Mouse (Mus musculus) limb, embryonic 12.5 days (tissue): Measurements from ENCODE around the gene Wnk3. TPM values are rescaled to one million over a fixed set of nuclear protein-coding genes. Genes with fewer than 3 reads are reported as not detected.
A peak's percentile ranks its signal among the peaks of the same experiment; 100 is the strongest.

Experiments
- ATAC-seq: fragments of 200-750 bp; cut with Nextera tagmentation; 2 replicates; pipeline ENCODE4 v1.8.0; 2017; ENCODE audit warnings: low read depth, moderate TSS enrichment; ENCODE audit not compliant: insufficient number of reproducible peaks, insufficient read depth, low FRiP score, low TSS enrichment
- H3K27ac ChIP-seq: fragments of 300-500 bp; sonication (generic); 2 replicates; pipeline ENCODE4 v1.5.1; 2016; ENCODE audit warnings: mild to moderate bottlenecking, moderate library complexity
- H3K27me3 ChIP-seq: fragments of 300-500 bp; sonication (generic); 2 replicates; pipeline ENCODE4 v1.6.1; 2016; ENCODE audit warnings: mild to moderate bottlenecking, moderate library complexity
- H3K36me3 ChIP-seq: fragments of 300-500 bp; sonication (generic); 2 replicates; pipeline ENCODE4 v1.6.1; 2016; ENCODE audit warnings: mild to moderate bottlenecking, moderate library complexity
- H3K4me1 ChIP-seq: fragments of 300-500 bp; sonication (generic); replicated peaks from 2 replicates; pipeline ENCODE4 v1.6.1; 2016
- H3K4me2 ChIP-seq: fragments of 300-500 bp; sonication (generic); 2 replicates; pipeline ENCODE4 v1.6.1; 2016; ENCODE audit warnings: mild to moderate bottlenecking, moderate library complexity
- H3K4me3 ChIP-seq: fragments of 300-500 bp; sonication (generic); replicated peaks from 2 replicates; pipeline ENCODE4 v1.5.1; 2016; ENCODE audit warnings: mild to moderate bottlenecking
- H3K9ac ChIP-seq: fragments of 300-500 bp; sonication (generic); replicated peaks from 2 replicates; pipeline ENCODE4 v1.6.1; 2016; ENCODE audit warnings: mild to moderate bottlenecking, moderate library complexity
- H3K9me3 ChIP-seq: fragments of 300-500 bp; sonication (generic); 2 replicates; pipeline ENCODE4 v1.6.1; 2016; ENCODE audit warnings: mild to moderate bottlenecking, moderate library complexity
- WGBS: fragments of 180-500 bp; shearing (Covaris S2); methylation state at CpG from one replicate; pipeline ENCODE4 v1.1.7; 2016; 5-methylcytosine and 5-hydroxymethylcytosine counted together
- polyA plus RNA-seq: library from polyadenylated mRNA; unstranded; fragments of >200 nt; fragmentation: Nextera tagmentation; extraction: Ambion mirVana; gene quantifications from 2 replicates; pipeline ENCODE4 v1.2.1, GENCODE M21; 2016

Wnk3 gene
- polyA plus RNA-seq, 1 experiment from 2014 or later, result 6.4 TPM

- H3K27me3 ChIP-seq, result peaks cover 32% of the 10 kb centered on the region
- H3K9me3 ChIP-seq, result no peaks in the 10 kb centered on the region
- H3K27ac ChIP-seq, result no peak overlapping the region
- H3K4me1 ChIP-seq, result peaks cover 11% of the 10 kb centered on the region
- 41% methylated on average over 11 of the region's 11 CpGs for WGBS
- peak overlapping the region; percentile 75 for H3K4me2 ChIP-seq
- no peak overlapping the region for H3K9ac ChIP-seq
- peak overlapping the region; percentile 61 for H3K4me3 ChIP-seq
- no peak for ATAC-seq
- no peaks in the 10 kb centered on the region for H3K36me3 ChIP-seq
Measured at GRCm38 (mm10) chrX:151345333-151346125, 147.7 kb downstream of the Wnk3 start.

DNA sequence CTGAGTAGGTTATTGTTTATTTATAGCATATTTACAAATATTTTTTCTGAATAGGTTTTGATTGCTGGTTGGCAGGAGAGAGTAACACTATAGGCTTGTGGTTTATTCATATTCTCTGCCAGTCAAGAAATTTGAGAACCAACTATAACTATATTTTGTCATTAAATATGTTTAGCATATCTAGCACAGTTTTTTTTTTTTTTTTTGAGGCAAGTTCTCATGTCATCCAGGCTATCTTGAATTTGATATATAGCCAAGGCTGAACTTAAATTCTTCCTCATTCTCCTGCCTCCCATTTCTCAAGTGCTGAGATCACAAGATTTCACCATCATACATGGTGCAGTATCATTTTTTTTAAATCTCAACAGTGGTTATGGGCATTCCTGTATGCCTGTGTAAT lies 149.4 kb downstream of the Wnk3 start:
- Histone ChIP-seq H3K36me3 (no peaks in the 10 kb centered on the region), H3K9ac (no peak overlapping the region), H3K4me2 (no peak overlapping the region), H3K27me3 (peaks cover 29% of the 10 kb centered on the region), H3K27ac (no peak overlapping the region), H3K4me1 (peaks cover 11% of the 10 kb centered on the region), H3K9me3 (no peaks in the 10 kb centered on the region), H3K4me3 (no peak overlapping the region)
- no peak for ATAC-seq

GRCm38 (mm10) chrX:151349322-151349721 lies 151.4 kb downstream of the Wnk3 start:
- H3K9me3 ChIP-seq, result no peaks in the 10 kb centered on the region
- no peak overlapping the region for H3K9ac ChIP-seq
- no peak overlapping the region for H3K27ac ChIP-seq
- H3K27me3 ChIP-seq, result peaks cover 20% of the 10 kb centered on the region
- no peak overlapping the region for H3K4me3 ChIP-seq
- H3K36me3 ChIP-seq, result no peaks in the 10 kb centered on the region
- ATAC-seq, result no peak
- peaks cover 11% of the 10 kb centered on the region for H3K4me1 ChIP-seq
- H3K4me2 ChIP-seq, result no peak overlapping the region
- 85% methylated on average over 5 of the region's 5 CpGs for WGBS

Other genes starting within 250 kb of the Wnk3 start
- 28.6 and 31.3 TPM in 2 replicates for gene Gnl3l, start 180.8 kb upstream of the Wnk3 start, polyA plus RNA-seq
- gene Fgd1, start 151.9 kb upstream of the Wnk3 start, polyA plus RNA-seq, result 19.4 and 20.6 TPM in 2 replicates
- 45.9 and 46.7 TPM in 2 replicates for gene Tsr2, start 101.5 kb upstream of the Wnk3 start, polyA plus RNA-seq
- 2.9 and 3.7 TPM in 2 replicates for gene Fam120c, start 146.1 kb downstream of the Wnk3 start, polyA plus RNA-seq